Mouse (Mus musculus) kidney, adult 2 months (tissue): ENCODE data around the gene Pbx4.

ENCODE experiments used
- CTCF ChIP-seq: fragments of 200-500 bp; conservative IDR thresholded peaks from 2 replicates; pipeline ENCODE4 v1.5.1; 2011; ENCODE audit warnings: low read depth, mild to moderate bottlenecking, control low read depth, low read length, moderate library complexity, mixed read lengths; ENCODE audit not compliant: insufficient read depth, insufficient read length
- POLR2A ChIP-seq: fragments of 200-500 bp; IDR thresholded peaks from one replicate; pipeline ENCODE4 v1.6.1; 2011; ENCODE audit warnings: low read depth, low read length, control low read depth

DNA sequence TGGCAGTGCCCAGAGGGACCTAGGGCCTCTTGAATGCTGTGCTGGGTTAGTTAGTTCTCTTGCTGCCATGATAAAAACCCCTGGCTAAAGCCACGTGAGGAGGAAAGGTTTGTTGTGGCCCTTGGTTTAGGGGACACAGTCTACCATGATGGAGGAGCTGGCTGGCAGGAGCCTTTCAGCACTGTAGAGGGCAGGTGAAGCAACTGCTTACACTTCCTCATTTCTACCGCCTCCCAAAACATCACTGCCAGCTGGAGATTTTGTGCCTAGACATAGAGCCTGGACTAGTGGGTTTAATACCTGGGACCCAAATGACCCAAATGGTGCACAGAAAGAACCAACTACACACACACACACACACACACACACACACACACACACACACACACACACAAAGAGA, 29.0 kb downstream of the Pbx4 start:
- no peak for TF ChIP-seq CTCF
- TF ChIP-seq POLR2A = no peak
